Mouse (Mus musculus): ENCODE results near the gene Olfr1033.
"Not testable (repeated sequence)": the region's sequence is repeated elsewhere in the genome, so short reads cannot be mapped to it uniquely, and the experiment has no call there.

GRCm38 (mm10) chr2:86050777-86051176 is 30.3 kb downstream of the Olfr1033 start:
- not testable (repeated sequence) for TF ChIP-seq CTCF (IDR thresholded peaks at IDR 0.05; ENCODE audit: borderline replicate concordance, control insufficient read depth, extremely low read depth, insufficient read depth, low read length, poor library complexity); POLR2A (IDR thresholded peaks at IDR 0.05; ENCODE audit: control insufficient read depth, extremely low read depth, insufficient read depth, low read length, poor library complexity)

All from thymus, adult 2 months (tissue).